Mouse (Mus musculus): ENCODE results near the gene Lhfpl2. TPM values are rescaled to one million over a fixed set of nuclear protein-coding genes. Genes with fewer than 3 reads are reported as not detected.

The Lhfpl2 gene
- polyA plus RNA-seq, 1 experiment from 2014 or later: 51.5 TPM

DNA sequence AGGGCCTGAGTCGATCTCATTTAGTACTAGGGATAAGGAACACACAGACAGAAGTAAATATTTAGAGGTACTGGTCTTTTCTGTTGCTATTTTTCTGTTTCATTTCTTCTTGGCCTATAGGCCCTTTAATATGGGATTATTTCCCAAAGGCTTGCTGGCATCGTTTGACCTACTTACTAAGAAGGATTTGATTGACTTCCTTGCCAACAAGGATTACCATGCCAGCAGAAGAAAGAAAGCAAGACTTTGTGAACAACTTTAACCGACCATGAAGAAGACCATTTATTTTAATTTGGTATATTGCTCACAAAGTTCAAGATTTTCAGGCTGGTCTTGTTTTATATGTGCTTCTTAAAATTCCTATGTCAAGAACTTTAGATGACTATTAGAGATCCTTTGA is 42.8 kb downstream of the Lhfpl2 start:
- Histone ChIP-seq H3K27ac (0 out of 2 replicates have a peak overlapping the region, but pooled peaks have one; percentile 43), H3K9me3 (replicated peaks; ENCODE audit: low read length) (no peaks in the 10 kb centered on the region), H3K4me3 (replicated peaks; ENCODE audit: low read depth, low read length) (no peak overlapping the region), H3K4me1 (replicated peaks; ENCODE audit: insufficient read depth, low read length) (peaks cover 27% of the 10 kb centered on the region), H3K4me2 (ENCODE audit: low read length) (no peak overlapping the region), H3K9ac (ENCODE audit: low read depth, low read length) (no peak overlapping the region), H3K27me3 (ENCODE audit: insufficient read depth, low read length) (no peaks in the 10 kb centered on the region), H3K36me3 (ENCODE audit: insufficient read depth, low read length) (no peaks in the 10 kb centered on the region)
- no peak for DNase-seq (ENCODE audit: low spot score)
- no peak for ATAC-seq (replicated peaks; ENCODE audit: low FRiP score, low read depth)
- WGBS: 64% methylated on average over 3 of the region's 3 CpGs
- TF ChIP-seq CTCF (IDR thresholded peaks at IDR 0.05; ENCODE audit: low read depth): no peak

DNA sequence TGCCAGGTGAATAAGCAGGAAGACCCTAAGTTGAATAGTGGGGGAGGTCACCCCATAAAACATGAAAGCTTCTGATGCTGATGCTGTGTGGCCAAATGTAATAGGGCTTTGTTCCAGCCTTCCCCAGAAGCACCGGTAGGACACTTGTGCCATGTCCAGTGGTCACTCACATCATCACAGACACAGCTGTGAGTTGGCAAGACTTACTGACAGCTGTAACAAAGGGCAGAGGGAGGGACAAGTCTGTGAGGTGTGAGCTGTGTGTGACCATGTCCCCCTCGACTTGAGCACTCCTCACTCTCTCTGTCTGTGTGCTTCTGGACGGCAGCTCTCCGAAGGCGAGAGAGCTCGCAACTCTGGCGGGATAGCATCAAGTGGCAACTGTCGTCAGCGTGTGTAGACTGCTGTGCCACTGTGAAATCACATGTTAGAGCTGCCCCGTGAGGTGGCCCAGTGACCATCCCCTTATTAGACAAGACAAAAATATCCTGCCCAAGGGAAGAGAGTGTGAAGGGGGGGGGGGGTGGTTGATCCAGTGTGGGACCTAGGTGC is 43.5 kb downstream of the Lhfpl2 start:
- Histone ChIP-seq H3K9ac (ENCODE audit: low read depth, low read length) (no peak overlapping the region), H3K4me2 (ENCODE audit: low read length) (no peak overlapping the region), H3K27ac (no peak overlapping the region), H3K9me3 (replicated peaks; ENCODE audit: low read length) (no peaks in the 10 kb centered on the region), H3K4me1 (replicated peaks; ENCODE audit: insufficient read depth, low read length) (peaks cover 32% of the 10 kb centered on the region), H3K4me3 (replicated peaks; ENCODE audit: low read depth, low read length) (no peak overlapping the region), H3K36me3 (ENCODE audit: insufficient read depth, low read length) (no peaks in the 10 kb centered on the region), H3K27me3 (ENCODE audit: insufficient read depth, low read length) (no peaks in the 10 kb centered on the region)
- TF ChIP-seq CTCF (IDR thresholded peaks at IDR 0.05; ENCODE audit: low read depth): no peak
- 77% methylated on average over 10 of the region's 10 CpGs for WGBS
- ATAC-seq (replicated peaks; ENCODE audit: low FRiP score, low read depth) (no peak), DNase-seq (ENCODE audit: low spot score) (no peak)

DNA sequence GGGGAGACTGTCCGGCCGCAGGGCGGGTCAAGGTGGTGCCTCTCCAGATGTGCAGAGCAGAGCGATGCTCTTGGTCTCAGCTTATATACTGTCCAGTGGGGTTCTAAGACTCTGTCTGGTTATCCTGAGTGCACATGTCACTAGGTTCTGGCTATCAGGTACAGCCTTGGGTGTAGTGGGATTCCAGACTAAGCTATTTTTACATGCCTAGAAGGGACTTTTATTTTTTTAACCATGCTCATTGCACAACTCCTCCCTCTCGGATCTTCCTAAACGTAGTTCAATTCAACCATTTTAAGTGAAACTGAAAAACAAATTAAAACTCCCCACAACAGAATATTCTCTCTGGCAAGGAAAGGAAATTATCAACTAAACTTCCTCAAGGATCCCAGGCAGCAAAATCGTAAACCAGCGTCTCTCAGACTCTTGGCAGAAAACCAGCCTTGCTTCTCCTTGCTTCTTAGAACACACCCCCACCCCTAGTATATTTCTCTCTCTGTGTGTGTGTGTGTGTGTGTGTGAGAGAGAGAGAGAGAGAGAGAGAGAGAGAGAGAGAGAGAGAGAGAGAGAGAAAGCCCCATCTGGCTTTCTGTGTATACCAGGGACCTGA is 47.4 kb downstream of the Lhfpl2 start:
- ATAC-seq (replicated peaks; ENCODE audit: low FRiP score, low read depth) (no peak), DNase-seq (ENCODE audit: low spot score) (no peak)
- Histone ChIP-seq H3K27me3 (ENCODE audit: insufficient read depth, low read length) (no peaks in the 10 kb centered on the region), H3K4me3 (replicated peaks; ENCODE audit: low read depth, low read length) (no peak overlapping the region), H3K27ac (no peak overlapping the region; the same call in 1 of the 2 replicates), H3K9me3 (replicated peaks; ENCODE audit: low read length) (no peaks in the 10 kb centered on the region), H3K4me2 (ENCODE audit: low read length) (no peak overlapping the region), H3K4me1 (replicated peaks; ENCODE audit: insufficient read depth, low read length) (peaks cover 14% of the 10 kb centered on the region), H3K9ac (ENCODE audit: low read depth, low read length) (no peak overlapping the region), H3K36me3 (ENCODE audit: insufficient read depth, low read length) (no peaks in the 10 kb centered on the region; the same call in 1 of the 2 replicates)
- 59% methylated on average over 8 of the region's 8 CpGs for WGBS
- no peak for TF ChIP-seq CTCF (IDR thresholded peaks at IDR 0.05; ENCODE audit: low read depth)

DNA sequence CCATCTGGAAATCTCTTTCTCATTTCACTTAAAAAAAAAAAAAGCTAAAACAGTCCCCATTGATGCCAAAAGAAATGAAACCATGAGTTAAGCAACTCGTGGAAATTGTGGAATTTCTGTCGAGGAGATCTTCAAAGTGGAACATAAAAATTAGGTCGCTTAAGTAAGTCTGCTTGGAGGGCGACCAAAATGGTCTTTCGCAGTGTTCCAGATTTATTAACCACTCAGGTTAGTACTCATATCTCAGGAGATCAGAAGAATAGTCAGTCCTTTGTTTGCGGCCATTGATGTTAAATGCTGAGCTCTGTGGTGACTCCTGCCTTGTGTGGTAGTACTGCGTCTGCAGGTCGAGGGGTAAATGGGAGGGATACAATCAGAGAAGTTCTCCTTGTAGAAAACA is 48.8 kb downstream of the Lhfpl2 start:
- DNase-seq (ENCODE audit: low spot score): no peak
- TF ChIP-seq CTCF (IDR thresholded peaks at IDR 0.05; ENCODE audit: low read depth): no peak
- 61% methylated on average over 8 of the region's 8 CpGs for WGBS

DNA sequence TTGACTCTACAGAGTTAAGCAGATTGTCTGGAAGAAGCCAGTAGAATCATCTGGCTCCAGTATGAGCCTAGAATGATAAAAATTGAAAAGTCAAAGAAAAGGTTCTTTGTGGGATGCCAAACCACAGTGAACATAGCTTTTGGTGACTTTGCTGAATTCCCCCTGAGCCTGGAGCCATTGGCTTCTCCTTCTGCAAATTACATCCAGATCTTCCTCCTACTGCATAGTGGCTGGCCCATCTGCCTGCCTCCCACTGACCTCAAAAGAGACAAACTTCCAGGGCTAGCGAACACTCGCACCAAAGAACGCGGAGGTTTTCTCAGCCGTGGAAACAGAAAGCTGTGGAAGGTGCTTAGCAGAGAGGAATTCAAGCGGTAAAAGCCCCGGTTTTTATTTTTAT is 49.4 kb downstream of the Lhfpl2 start:
- no peak for TF ChIP-seq CTCF (IDR thresholded peaks at IDR 0.05; ENCODE audit: low read depth)
- Histone ChIP-seq H3K4me2 (ENCODE audit: low read length) (no peak overlapping the region), H3K27ac (no peak overlapping the region), H3K9ac (ENCODE audit: low read depth, low read length) (no peak overlapping the region), H3K36me3 (ENCODE audit: insufficient read depth, low read length) (peaks cover 2% of the 10 kb centered on the region; the same call in 1 of the 2 replicates), H3K27me3 (ENCODE audit: insufficient read depth, low read length) (no peaks in the 10 kb centered on the region), H3K4me3 (replicated peaks; ENCODE audit: low read depth, low read length) (no peak overlapping the region), H3K4me1 (replicated peaks; ENCODE audit: insufficient read depth, low read length) (peaks cover 13% of the 10 kb centered on the region), H3K9me3 (replicated peaks; ENCODE audit: low read length) (no peaks in the 10 kb centered on the region)
- DNase-seq (ENCODE audit: low spot score) (no peak), ATAC-seq (replicated peaks; ENCODE audit: low FRiP score, low read depth) (no peak)
- 66% methylated on average over 7 of the region's 7 CpGs for WGBS

More for the DNA sequence above, 48.8 kb downstream of the Lhfpl2 start:
- Histone ChIP-seq H3K27me3 (ENCODE audit: insufficient read depth, low read length) (no peaks in the 10 kb centered on the region), H3K36me3 (ENCODE audit: insufficient read depth, low read length) (peaks cover under 1% of the 10 kb centered on the region; the same call in 1 of the 2 replicates), H3K27ac (no peak overlapping the region), H3K4me1 (replicated peaks; ENCODE audit: insufficient read depth, low read length) (peaks cover 13% of the 10 kb centered on the region), H3K9ac (ENCODE audit: low read depth, low read length) (no peak overlapping the region), H3K4me2 (ENCODE audit: low read length) (no peak overlapping the region), H3K4me3 (replicated peaks; ENCODE audit: low read depth, low read length) (no peak overlapping the region), H3K9me3 (replicated peaks; ENCODE audit: low read length) (no peaks in the 10 kb centered on the region)
- ATAC-seq (replicated peaks; ENCODE audit: low FRiP score, low read depth): no peak

DNA sequence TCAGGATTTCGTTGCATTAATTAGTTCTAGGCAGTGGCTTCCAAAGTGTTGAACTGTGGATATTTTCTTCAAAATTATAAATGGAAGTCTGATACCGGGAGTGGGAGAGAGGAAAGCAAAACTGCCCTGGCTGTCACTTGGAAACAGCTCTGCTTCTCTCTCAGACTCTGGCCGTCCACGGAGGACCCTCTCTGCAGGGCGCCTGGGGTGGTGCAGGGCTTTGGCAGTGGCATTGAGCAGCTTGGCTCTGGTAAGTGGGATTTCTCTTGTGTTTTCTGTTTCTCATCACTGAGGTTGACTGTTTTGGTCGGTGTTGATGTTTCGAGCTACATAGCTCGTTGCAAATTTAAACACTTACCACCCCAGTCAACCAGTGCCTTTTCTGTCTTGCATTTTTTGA is 53.0 kb downstream of the Lhfpl2 start:
- TF ChIP-seq CTCF (IDR thresholded peaks at IDR 0.05; ENCODE audit: low read depth): no peak
- Histone ChIP-seq H3K4me1 (replicated peaks; ENCODE audit: insufficient read depth, low read length) (peaks cover 16% of the 10 kb centered on the region), H3K27ac (no peak overlapping the region), H3K9me3 (replicated peaks; ENCODE audit: low read length) (no peaks in the 10 kb centered on the region), H3K9ac (ENCODE audit: low read depth, low read length) (no peak overlapping the region), H3K27me3 (ENCODE audit: insufficient read depth, low read length) (no peaks in the 10 kb centered on the region), H3K4me3 (replicated peaks; ENCODE audit: low read depth, low read length) (no peak overlapping the region), H3K36me3 (ENCODE audit: insufficient read depth, low read length) (peaks cover 2% of the 10 kb centered on the region; the same call in 1 of the 2 replicates), H3K4me2 (ENCODE audit: low read length) (no peak overlapping the region)
- WGBS: 86% methylated on average over 8 of the region's 8 CpGs
- DNase-seq (ENCODE audit: low spot score): no peak
- ATAC-seq (replicated peaks; ENCODE audit: low FRiP score, low read depth): no peak
